Mouse (Mus musculus) lung, postnatal 36 days (tissue): ENCODE data around the gene Rpl22l1.
"Not testable (repeated sequence)": the region's sequence is repeated elsewhere in the genome, so short reads cannot be mapped to it uniquely, and the experiment has no call there.

ENCODE experiments used
- DNase-seq: peaks from one replicate; pipeline ENCODE4 v3.0.0; 2022; ENCODE audit warnings: mixed read lengths

Rpl22l1 gene

GRCm38 (mm10) chr3:28841886-28842649 is 36.8 kb downstream of the Rpl22l1 start:
- DNase-seq: no peak

- no peak for DNase-seq
These were observed 38.0 kb downstream of the Rpl22l1 start for GRCm38 (mm10) chr3:28843231-28843630.

DNA sequence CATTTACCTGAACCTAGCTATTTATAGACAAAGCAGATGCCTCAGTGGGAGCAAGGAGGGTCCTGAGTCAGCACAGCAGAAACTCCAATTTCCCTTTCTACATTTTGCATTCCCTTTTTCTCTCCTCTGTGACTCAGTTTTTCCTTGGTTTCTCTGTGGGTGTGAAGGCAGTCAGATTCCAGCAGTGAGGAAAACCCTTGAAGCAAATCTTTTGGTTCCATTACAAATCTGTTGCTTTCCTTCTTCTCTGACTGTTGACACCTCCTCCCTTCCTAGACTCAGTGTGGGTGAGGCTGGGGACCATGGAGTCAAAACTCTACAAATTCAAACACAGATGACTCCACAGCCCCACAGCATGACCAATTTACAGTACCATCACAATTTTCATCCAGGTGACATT is 41.9 kb downstream of the Rpl22l1 start:
- no peak for DNase-seq

DNA sequence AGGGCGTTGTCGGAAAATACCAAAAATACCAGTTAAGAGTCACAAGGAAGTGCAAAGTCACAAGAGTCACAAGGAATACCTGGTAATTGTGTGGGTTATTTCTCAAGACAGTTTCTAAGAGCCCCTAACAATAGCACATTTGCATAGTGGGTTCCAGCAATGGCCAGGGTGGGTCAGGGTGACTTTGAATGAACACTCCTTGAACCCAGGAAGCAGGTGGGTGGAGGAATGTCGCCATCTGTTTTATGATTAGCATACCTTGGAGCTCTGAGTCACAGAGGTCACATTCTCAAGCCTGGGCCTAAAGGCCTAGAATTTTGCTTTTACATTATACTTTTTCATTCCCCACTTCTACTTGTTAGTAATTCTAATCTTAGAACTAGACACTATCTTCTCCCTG is 46.9 kb downstream of the Rpl22l1 start:
- DNase-seq: not testable (repeated sequence)
